Mouse (Mus musculus) mouse embryonic stem cell (cell line): ENCODE results near the gene Ets1.

Experiments
- in situ Hi-C, 2 experiments: fragments of 300-500 bp; cut with MboI; formaldehyde crosslinking; loops; 1 replicate in 1 of 2; 3 replicates in 1 of 2; pipeline ENCODE4 v1.14.3; 2019 to 2020; ENCODE audit warnings: low sequenced_read_pairs in 2 of 2, low pct_unique_long_range_greater_than_20kb in 1 of 2, mixed read lengths in 1 of 2; ENCODE audit not compliant: unreplicated experiment in 1 of 2

Ets1 gene

DNA sequence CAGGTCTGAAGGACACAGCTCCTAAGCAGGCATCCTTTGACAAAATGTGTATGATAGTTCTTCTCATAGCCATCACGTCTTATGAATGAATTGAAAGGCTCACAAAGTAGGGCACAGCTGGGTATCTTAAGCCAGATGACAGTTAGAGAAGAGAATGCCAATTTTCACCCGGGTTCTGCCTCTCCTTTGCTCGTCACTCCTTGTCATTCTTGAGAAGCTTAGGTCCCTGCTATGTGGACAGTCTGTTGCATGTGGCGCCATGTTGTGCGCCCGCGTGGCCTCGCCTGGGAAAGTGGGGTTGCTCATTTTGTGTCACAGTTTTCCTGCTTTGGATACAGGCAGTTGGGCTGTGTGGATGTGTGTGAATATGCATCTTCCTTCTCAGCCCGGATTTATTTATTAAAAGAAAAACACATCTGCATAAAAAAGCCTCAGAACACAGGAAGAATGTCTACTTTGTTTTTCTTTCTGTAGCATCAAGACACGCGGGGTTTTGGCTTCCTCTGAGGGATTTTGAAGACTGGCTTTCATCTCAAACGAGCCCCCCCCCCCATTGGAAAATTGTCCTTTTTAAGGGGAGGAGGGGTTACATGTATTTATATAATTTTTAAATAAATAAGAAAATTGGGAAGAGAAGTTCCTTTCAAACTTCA is 81.4 kb downstream of the Ets1 start:
- in situ Hi-C loops, result no loop called here

DNA sequence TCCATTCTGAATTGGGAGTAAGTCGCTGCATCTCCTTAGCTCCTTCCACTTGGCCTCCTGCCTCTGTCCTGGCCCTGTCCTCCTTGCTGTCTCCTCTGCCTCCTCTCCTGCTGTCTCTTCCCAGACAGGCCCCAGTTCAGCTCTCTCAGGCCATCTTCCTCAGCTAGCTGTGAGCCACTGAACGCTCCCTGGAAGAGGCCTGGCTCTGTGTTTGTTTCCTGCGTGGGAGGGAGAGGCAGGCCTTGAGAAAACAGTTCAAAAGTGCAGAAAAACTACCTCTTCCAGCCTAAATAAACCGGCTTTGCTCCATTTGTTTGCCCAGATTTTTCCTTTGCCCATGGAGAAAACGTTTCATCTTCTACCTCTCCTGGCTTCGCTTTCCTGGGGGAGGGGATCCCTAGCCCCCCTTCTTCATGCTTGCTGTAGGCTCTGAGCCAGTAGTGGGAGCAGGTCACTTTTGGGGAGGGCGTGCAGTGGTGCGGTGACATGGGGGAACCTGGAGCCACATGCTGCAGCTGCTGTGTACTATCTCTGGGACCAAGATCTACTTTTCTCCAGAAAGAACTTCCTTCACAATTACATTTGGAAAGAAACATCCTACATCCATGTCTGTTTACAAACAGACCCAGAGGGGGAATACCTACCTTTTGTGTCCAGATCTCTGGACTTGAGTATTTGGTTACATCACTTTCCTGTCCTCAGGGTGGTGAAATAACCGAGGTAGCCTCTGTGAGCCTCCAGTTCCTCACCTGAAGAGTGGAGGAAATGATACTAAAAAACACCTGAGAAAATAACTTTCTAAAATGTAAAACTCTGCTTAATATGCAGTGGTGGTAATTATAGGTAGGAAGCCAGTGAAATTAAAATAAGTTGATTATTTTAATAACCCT is 82.2 kb downstream of the Ets1 start:
- in situ Hi-C loops, result no loop called here

DNA sequence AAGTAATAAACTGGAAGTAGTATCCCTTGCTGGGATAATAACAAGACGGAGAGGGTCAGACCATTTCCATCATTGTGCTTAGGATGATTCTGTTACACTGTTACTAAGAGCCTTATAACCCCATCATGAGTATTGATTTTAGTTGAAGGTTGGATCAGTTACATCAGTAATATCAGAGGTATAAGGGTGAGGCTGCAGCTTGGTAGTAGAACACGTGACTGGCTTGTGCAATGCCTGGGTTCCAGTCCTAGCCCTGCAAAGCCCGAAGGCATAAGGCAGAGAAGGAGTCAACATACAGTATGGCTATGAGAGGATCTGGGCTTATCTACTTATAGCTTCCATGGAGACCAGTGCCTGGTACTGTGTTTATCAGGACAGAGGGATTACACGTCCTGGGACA is 82.8 kb downstream of the Ets1 start:
- in situ Hi-C loops, result no loop called here

DNA sequence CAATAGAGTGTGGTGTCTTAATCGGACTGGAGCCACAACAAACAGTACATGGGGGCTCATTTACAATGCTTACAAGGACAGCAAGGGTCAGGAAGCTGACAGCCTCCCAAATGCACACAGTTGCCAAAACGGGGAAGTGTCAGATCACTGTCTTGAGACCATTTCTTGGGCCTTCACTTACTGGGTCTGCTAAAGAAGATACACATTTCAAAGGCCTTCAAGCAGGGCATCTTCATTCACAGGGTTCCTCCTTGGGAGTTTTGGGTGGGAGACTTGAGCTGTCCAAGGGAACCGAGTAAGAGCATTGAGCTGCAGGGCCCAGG is 83.9 kb downstream of the Ets1 start:
- in situ Hi-C loops, result no loop called here

DNA sequence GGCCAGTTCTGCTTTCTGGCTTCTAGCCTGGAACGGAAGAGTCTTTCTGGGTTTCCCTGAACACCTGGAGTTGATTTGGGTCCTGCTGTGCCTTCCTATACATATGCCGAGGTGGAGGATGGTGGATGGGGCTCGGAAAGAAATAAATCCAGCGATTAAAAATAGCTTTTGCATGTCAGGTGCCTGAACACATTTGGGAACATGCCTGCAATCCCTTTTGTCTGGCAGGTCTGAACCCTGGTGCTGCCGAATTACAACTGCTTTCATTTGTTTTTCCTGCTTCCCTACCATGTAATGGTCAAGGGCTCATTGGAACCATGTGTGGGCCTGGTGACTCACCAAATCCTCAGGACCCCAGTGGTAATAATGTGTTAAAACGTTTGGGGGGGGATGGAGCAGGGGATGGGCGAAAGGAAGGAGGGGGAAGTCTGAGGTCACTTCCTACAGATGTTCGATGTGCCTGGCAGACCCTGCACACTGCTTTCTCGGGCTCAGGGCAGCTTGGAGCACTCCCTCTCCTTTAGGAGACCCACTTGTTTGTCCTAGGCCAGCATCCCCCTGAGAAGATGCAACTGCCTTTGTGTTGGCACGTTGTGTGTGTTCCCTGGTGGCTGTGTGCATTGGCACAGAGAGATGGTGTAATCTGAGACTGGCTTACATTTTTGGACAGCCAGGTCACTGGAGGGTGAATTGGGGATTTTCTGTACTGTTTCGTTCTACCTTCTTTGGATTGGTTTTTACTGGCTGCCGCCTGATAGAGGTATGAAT is 84.4 kb downstream of the Ets1 start:
- in situ Hi-C loops, result no loop called here

DNA sequence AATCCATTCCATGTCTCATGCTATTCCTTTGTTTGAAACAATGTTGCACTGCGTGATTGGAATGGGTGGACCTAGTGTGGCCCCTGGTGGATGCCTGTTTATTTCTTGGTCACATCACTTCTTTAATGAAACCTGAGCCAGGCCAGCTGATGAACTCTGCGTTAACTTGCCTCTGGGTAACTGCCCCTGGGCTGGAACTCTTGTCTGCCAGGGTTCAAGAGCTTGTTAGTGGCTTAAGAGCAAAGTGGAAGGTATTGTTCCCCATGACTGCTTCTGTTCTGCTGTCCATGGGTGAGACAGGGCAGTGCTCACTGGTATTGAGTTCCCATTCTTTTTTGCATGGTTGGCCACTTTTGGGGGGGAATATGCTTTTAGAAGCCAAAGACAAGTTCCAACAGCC is 85.1 kb downstream of the Ets1 start:
- in situ Hi-C loops, result no loop called here

- in situ Hi-C loops, result no loop called here
Observed at GRCm38 (mm10) chr9:32722205-32722604, 86.2 kb downstream of the Ets1 start.

DNA sequence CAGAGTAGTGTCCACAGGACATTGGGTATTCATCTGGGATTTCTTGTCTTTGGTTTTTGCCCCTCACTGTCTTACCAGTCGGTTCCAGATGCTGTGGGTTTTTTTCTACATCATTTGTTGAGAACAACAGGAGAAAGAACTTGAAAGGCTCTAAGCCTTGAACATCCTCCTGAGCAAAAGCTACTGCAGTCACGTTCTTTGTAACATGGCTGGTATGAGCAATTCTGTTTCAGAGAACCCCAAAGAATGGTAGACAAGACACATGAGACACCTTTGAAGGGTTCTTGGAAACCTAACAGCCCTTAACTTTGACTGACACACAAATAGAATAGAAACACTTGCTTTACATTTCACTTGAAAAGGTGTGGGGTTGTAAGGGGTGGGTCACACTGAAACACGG is 86.9 kb downstream of the Ets1 start:
- in situ Hi-C loops, result no loop called here

- in situ Hi-C loops, result no loop called here
Observed at GRCm38 (mm10) chr9:32724131-32724825, 88.3 kb downstream of the Ets1 start.

DNA sequence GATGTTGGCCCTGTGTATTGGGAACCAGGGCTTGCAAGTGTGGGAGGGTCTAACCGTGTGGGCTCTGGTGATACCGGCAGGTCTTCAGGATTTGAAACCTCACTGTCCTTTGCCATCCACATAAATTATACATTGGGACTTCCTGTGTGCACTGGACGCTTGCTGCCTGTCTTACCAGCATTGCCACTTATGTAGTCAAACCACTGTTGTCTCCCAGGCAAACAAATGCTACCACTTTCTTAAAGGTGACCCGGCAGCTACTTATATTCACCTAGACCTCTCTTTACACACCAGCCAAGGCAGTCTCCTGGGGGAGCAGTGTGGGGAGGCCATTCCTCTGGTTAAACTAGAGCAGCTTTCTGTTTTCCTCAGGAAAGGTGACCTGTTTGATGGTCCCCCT is 89.9 kb downstream of the Ets1 start:
- in situ Hi-C loops, result no loop called here

DNA sequence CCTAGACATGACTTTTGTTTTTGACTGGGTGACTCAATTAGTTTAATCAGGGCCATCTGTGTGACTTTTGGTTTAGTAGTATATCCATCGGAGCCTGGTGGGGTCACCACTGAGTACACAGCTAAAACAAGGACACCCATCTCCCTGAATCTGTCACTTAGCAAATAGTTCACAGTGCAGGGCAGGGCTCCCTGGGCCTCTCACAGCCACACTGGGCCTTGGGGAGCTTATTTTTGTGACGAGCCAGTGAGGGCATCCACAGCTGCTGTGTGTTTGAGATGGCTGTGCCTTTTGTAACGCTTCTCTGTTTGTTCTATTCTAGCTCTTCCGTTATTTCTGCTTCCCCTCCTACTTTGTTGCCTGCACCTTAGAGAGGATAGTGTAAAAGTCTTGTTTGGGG is 90.6 kb downstream of the Ets1 start:
- in situ Hi-C loops, result no loop called here

DNA sequence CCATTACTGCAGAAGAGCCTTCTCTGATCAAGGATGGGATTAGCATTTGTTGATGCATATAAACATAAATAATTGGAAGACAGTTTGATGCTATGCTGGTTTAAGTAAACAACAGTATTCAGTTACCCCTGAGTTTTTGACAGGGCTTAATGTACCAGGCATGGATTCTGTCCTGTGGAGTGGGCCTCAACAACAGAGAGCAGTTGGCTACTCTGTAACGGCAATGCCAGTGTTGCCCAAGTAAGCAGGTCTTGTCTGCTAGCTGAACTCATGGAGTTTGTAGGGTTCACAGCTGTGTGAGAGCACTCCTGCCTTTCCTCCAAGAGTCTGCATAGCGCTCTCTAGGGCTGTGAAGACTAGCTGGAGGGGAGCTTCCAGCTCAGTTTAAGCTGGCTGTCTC is 91.0 kb downstream of the Ets1 start:
- in situ Hi-C loops, result no loop called here

DNA sequence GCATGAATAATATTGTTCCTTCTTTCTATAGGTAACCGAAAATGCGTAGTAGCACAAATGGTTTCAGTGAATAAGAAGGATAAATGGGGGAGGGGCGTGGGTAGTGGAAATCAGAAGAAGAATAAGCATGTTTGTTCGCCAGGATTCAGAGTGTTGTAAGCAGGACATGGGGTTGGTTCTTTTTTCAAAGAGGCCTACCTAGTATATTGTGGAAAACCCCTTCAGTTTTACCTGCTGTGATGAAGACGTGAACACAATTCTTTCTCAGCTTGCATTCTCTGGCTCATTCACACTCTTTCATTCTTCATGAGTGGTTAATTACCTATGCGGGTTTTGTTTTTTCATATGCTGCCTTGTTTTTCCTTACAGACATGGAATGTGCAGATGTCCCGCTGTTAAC is 92.3 kb downstream of the Ets1 start:
- in situ Hi-C loops, result no loop called here

GRCm38 (mm10) chr9:32728806-32729205 is 92.8 kb downstream of the Ets1 start:
- in situ Hi-C loops, result no loop called here

- in situ Hi-C loops, result no loop called here
Observed at GRCm38 (mm10) chr9:32729207-32729606, 93.2 kb downstream of the Ets1 start.

GRCm38 (mm10) chr9:32730001-32730655 is 94.1 kb downstream of the Ets1 start:
- in situ Hi-C loops, result no loop called here

- in situ Hi-C loops, result no loop called here
Observed at GRCm38 (mm10) chr9:32730656-32731590, 94.9 kb downstream of the Ets1 start.
